Mouse (Mus musculus): ENCODE data around the gene 9430097D07Rik.

DNA sequence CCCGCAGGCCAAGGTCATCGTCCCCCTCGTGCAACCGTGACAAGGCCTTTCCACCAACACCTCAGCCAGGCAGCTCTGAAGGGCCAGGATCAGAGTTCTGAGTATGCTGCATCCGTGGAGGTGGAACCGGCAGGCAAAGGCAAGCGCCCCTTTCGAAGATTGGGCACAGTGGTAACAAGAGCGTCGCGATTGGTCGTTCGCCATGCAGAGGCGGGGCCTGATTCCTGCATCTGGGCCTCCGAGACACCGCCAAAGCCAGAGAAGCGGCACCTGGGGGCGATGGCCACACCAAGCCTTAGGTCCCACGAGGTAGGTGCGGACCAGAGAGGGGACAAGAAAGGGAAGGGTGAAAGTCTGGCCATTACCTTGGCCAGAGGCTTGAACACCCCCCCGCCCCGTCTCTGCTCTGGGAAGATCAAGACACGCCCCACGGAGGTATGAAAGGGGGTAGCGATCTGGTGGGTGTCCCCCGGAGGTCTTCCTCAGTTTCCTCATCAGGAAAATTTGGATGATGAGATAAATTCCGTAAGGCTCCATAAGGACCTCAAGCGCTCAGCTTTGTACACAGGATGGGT lies at the start of gene 9430097D07Rik:
- no peak for TF ChIP-seq CTCF (IDR thresholded peaks at IDR 0.05; ENCODE audit: low read depth, low read length)
- TF ChIP-seq EP300 (IDR thresholded peaks at IDR 0.05; ENCODE audit: insufficient read depth, low read depth, low read length) = no peak

Data from ES-Bruce4 (cell line).